Mouse (Mus musculus) brain, embryonic 14.5 days (tissue): ENCODE data around the gene Klk1b8.

Experiments
- CTCF ChIP-seq: fragments of 200-500 bp; IDR thresholded peaks from 2 replicates; pipeline ENCODE4 v1.5.1; 2012; ENCODE audit warnings: inconsistent platforms, mild to moderate bottlenecking, moderate library complexity, borderline replicate concordance; ENCODE audit not compliant: insufficient read depth, insufficient read length; ENCODE audit errors: extremely low read depth
- POLR2A ChIP-seq: fragments of 200-500 bp; IDR thresholded peaks from 2 replicates; pipeline ENCODE4 v1.6.1; 2012; ENCODE audit warnings: mild to moderate bottlenecking, inconsistent platforms, borderline replicate concordance; ENCODE audit not compliant: poor library complexity, insufficient read depth, insufficient read length, severe bottlenecking; ENCODE audit errors: extremely low read depth

GRCm38 (mm10) chr7:43985657-43986056 lies 35.2 kb downstream of the Klk1b8 start:
- TF ChIP-seq CTCF (no peak), POLR2A (no peak)
